Mouse (Mus musculus): ENCODE measurements around the gene 5730522E02Rik. TPM values are rescaled to one million over a fixed set of nuclear protein-coding genes. Genes with fewer than 3 reads are reported as not detected.

The 5730522E02Rik gene
- total RNA-seq, 1 experiment from 2014 or later, result not detected

GRCm38 (mm10) chr11:26085380-26086035, 125.1 kb downstream of the 5730522E02Rik start:
- ATAC-seq (replicated peaks in 1 of 2; ENCODE audit: insufficient read depth in 1 of 2, low FRiP score in 2 of 2, low TSS enrichment in 1 of 2, low read depth in 1 of 2, poor library complexity in 2 of 2, severe bottlenecking in 2 of 2), result no peak

- ATAC-seq (replicated peaks in 1 of 2; ENCODE audit: insufficient read depth in 1 of 2, low FRiP score in 2 of 2, low TSS enrichment in 1 of 2, low read depth in 1 of 2, poor library complexity in 2 of 2, severe bottlenecking in 2 of 2), result no peak
These were observed 134.2 kb downstream of the 5730522E02Rik start for GRCm38 (mm10) chr11:26076335-26076734.

GRCm38 (mm10) chr11:26075536-26075935, 135.0 kb downstream of the 5730522E02Rik start:
- ATAC-seq (replicated peaks in 1 of 2; ENCODE audit: insufficient read depth in 1 of 2, low FRiP score in 2 of 2, low TSS enrichment in 1 of 2, low read depth in 1 of 2, poor library complexity in 2 of 2, severe bottlenecking in 2 of 2), result no peak

- ATAC-seq (replicated peaks in 1 of 2; ENCODE audit: insufficient read depth in 1 of 2, low FRiP score in 2 of 2, low TSS enrichment in 1 of 2, low read depth in 1 of 2, poor library complexity in 2 of 2, severe bottlenecking in 2 of 2), result peak; percentile 75 to 92
These were observed 136.8 kb downstream of the 5730522E02Rik start for GRCm38 (mm10) chr11:26073638-26074294.

GRCm38 (mm10) chr11:26072101-26072500, 138.5 kb downstream of the 5730522E02Rik start:
- ATAC-seq (replicated peaks in 1 of 2; ENCODE audit: insufficient read depth in 1 of 2, low FRiP score in 2 of 2, low TSS enrichment in 1 of 2, low read depth in 1 of 2, poor library complexity in 2 of 2, severe bottlenecking in 2 of 2), result no peak

GRCm38 (mm10) chr11:26063252-26063651, 147.3 kb downstream of the 5730522E02Rik start:
- no peak for ATAC-seq (replicated peaks in 1 of 2; ENCODE audit: insufficient read depth in 1 of 2, low FRiP score in 2 of 2, low TSS enrichment in 1 of 2, low read depth in 1 of 2, poor library complexity in 2 of 2, severe bottlenecking in 2 of 2)

GRCm38 (mm10) chr11:26061471-26062137, 149.0 kb downstream of the 5730522E02Rik start:
- ATAC-seq (replicated peaks in 1 of 2; ENCODE audit: insufficient read depth in 1 of 2, low FRiP score in 2 of 2, low TSS enrichment in 1 of 2, low read depth in 1 of 2, poor library complexity in 2 of 2, severe bottlenecking in 2 of 2), result no peak

GRCm38 (mm10) chr11:26013527-26013926, 197.0 kb downstream of the 5730522E02Rik start:
- no peak for ATAC-seq (replicated peaks in 1 of 2; ENCODE audit: insufficient read depth in 1 of 2, low FRiP score in 2 of 2, low TSS enrichment in 1 of 2, low read depth in 1 of 2, poor library complexity in 2 of 2, severe bottlenecking in 2 of 2)

GRCm38 (mm10) chr11:26004018-26004417, 206.5 kb downstream of the 5730522E02Rik start:
- ATAC-seq (replicated peaks in 1 of 2; ENCODE audit: insufficient read depth in 1 of 2, low FRiP score in 2 of 2, low TSS enrichment in 1 of 2, low read depth in 1 of 2, poor library complexity in 2 of 2, severe bottlenecking in 2 of 2), result no peak

GRCm38 (mm10) chr11:25999738-26000137, 210.8 kb downstream of the 5730522E02Rik start:
- ATAC-seq (replicated peaks in 1 of 2; ENCODE audit: insufficient read depth in 1 of 2, low FRiP score in 2 of 2, low TSS enrichment in 1 of 2, low read depth in 1 of 2, poor library complexity in 2 of 2, severe bottlenecking in 2 of 2), result no peak

- ATAC-seq (replicated peaks in 1 of 2; ENCODE audit: insufficient read depth in 1 of 2, low FRiP score in 2 of 2, low TSS enrichment in 1 of 2, low read depth in 1 of 2, poor library complexity in 2 of 2, severe bottlenecking in 2 of 2), result no peak
These were observed 213.1 kb downstream of the 5730522E02Rik start for GRCm38 (mm10) chr11:25997469-25997868.

GRCm38 (mm10) chr11:25994128-25994527, 216.4 kb downstream of the 5730522E02Rik start:
- ATAC-seq (replicated peaks in 1 of 2; ENCODE audit: insufficient read depth in 1 of 2, low FRiP score in 2 of 2, low TSS enrichment in 1 of 2, low read depth in 1 of 2, poor library complexity in 2 of 2, severe bottlenecking in 2 of 2), result no peak

GRCm38 (mm10) chr11:25992216-25992615, 218.3 kb downstream of the 5730522E02Rik start:
- ATAC-seq (replicated peaks in 1 of 2; ENCODE audit: insufficient read depth in 1 of 2, low FRiP score in 2 of 2, low TSS enrichment in 1 of 2, low read depth in 1 of 2, poor library complexity in 2 of 2, severe bottlenecking in 2 of 2), result no peak

- ATAC-seq (replicated peaks in 1 of 2; ENCODE audit: insufficient read depth in 1 of 2, low FRiP score in 2 of 2, low TSS enrichment in 1 of 2, low read depth in 1 of 2, poor library complexity in 2 of 2, severe bottlenecking in 2 of 2), result no peak
These were observed 231.8 kb downstream of the 5730522E02Rik start for GRCm38 (mm10) chr11:25978736-25979276.

GRCm38 (mm10) chr11:25941504-25941903, 269.1 kb downstream of the 5730522E02Rik start:
- ATAC-seq (replicated peaks in 1 of 2; ENCODE audit: insufficient read depth in 1 of 2, low FRiP score in 2 of 2, low TSS enrichment in 1 of 2, low read depth in 1 of 2, poor library complexity in 2 of 2, severe bottlenecking in 2 of 2), result no peak

- no peak for ATAC-seq (replicated peaks in 1 of 2; ENCODE audit: insufficient read depth in 1 of 2, low FRiP score in 2 of 2, low TSS enrichment in 1 of 2, low read depth in 1 of 2, poor library complexity in 2 of 2, severe bottlenecking in 2 of 2)
These were observed 269.8 kb downstream of the 5730522E02Rik start for GRCm38 (mm10) chr11:25940716-25941294.

GRCm38 (mm10) chr11:25926267-25926666, 284.3 kb downstream of the 5730522E02Rik start:
- ATAC-seq (replicated peaks in 1 of 2; ENCODE audit: insufficient read depth in 1 of 2, low FRiP score in 2 of 2, low TSS enrichment in 1 of 2, low read depth in 1 of 2, poor library complexity in 2 of 2, severe bottlenecking in 2 of 2), result no peak

- ATAC-seq (replicated peaks in 1 of 2; ENCODE audit: insufficient read depth in 1 of 2, low FRiP score in 2 of 2, low TSS enrichment in 1 of 2, low read depth in 1 of 2, poor library complexity in 2 of 2, severe bottlenecking in 2 of 2), result no peak
These were observed 308.2 kb downstream of the 5730522E02Rik start for GRCm38 (mm10) chr11:25902321-25902720.

All from hematopoietic stem cell, adult 5-6 weeks (primary cell).